ENCODE assay signal across 8 mouse cellular contexts in genomic region chr1:74506471-74506881, GRCm38 (mm10). TPM values are rescaled to one million over a fixed set of nuclear protein-coding genes. Genes with fewer than 3 reads are reported as not detected.
DNase-seq lines count a peak whose midpoint lies in the region; ATAC-seq and TF ChIP-seq lines count a peak whose summit lies in the region.

No protein-coding gene starts in this region.

- H3K36me3 ChIP-seq in testis, adult 2 months (ENCODE audit: control insufficient read depth, insufficient read depth, low read length): no peaks in the 10 kb centered on the region
- H3K36me3 ChIP-seq in forebrain, embryonic 11.5 days (ENCODE audit: control insufficient read depth, insufficient read depth, low read length): no peaks in the 10 kb centered on the region
- no peaks in the 10 kb centered on the region for H3K36me3 ChIP-seq in intestine, embryonic 16.5 days (ENCODE audit: control insufficient read depth, insufficient read depth, low read length)

- peak; percentile 57 for ATAC-seq in forebrain, embryonic 11.5 days (replicated peaks; ENCODE audit: low FRiP score)
- ATAC-seq in intestine, embryonic 16.5 days: peak; percentile 22
- ATAC-seq in megakaryocyte, adult 5-6 weeks (ENCODE audit: poor library complexity, severe bottlenecking): 0 out of 2 replicates have a peak, but pooled peaks have one; percentile 7

- peak overlapping the region; percentile 97 for H3K4me3 ChIP-seq in testis, adult 2 months (ENCODE audit: control insufficient read depth, low read depth, low read length)
- peak overlapping the region; percentile 79 for H3K4me3 ChIP-seq in forebrain, embryonic 11.5 days (ENCODE audit: low read depth, low read length)
- peak overlapping the region; percentile 69 for H3K4me3 ChIP-seq in intestine, embryonic 16.5 days (ENCODE audit: low read length)

- TF ChIP-seq POLR2A in testis, adult 2 months (IDR thresholded peaks at IDR 0.05; ENCODE audit: control insufficient read depth, low read depth, low read length): peak; percentile 68

- no peak; the same call in 1 of the 2 replicates for TF ChIP-seq CTCF in testis, adult 2 months (IDR thresholded peaks at IDR 0.05; ENCODE audit: control insufficient read depth, insufficient read depth, insufficient replicate concordance, low read depth, low read length)

- DNase-seq in adrenal gland, adult 2 months: peak; percentile 72
- DNase-seq in adrenal gland, adult 8-10 months: no peak
- DNase-seq in testis, postnatal 14 days (ENCODE audit: low spot score): no peak
- DNase-seq in forebrain, embryonic 11.5 days (ENCODE audit: low spot score): peak; percentile 93
- DNase-seq in spleen, postnatal 4 days (ENCODE audit: low spot score in 2 of 2): peak; percentile 65 to 83

- no peaks in the 10 kb centered on the region; the same call in 1 of the 2 replicates for H3K4me1 ChIP-seq in testis, adult 2 months (ENCODE audit: control insufficient read depth, insufficient read depth, low read length)
- peaks cover 8% of the 10 kb centered on the region; the same call in 1 of the 2 replicates for H3K4me1 ChIP-seq in forebrain, embryonic 11.5 days (replicated peaks; ENCODE audit: control insufficient read depth, insufficient read depth, low read length)
- H3K4me1 ChIP-seq in intestine, embryonic 16.5 days (ENCODE audit: control insufficient read depth, insufficient read depth, low read length): peaks cover 9% of the 10 kb centered on the region

- no peaks in the 10 kb centered on the region for H3K9me3 ChIP-seq in forebrain, embryonic 11.5 days (ENCODE audit: control insufficient read depth, low read length)
- no peaks in the 10 kb centered on the region for H3K9me3 ChIP-seq in intestine, embryonic 16.5 days (ENCODE audit: control insufficient read depth, low read length)

- H3K4me2 ChIP-seq in forebrain, embryonic 11.5 days (ENCODE audit: low read depth, low read length, severe bottlenecking): peak overlapping the region; percentile 85
- H3K4me2 ChIP-seq in intestine, embryonic 16.5 days (ENCODE audit: low read depth, low read length): peak overlapping the region; percentile 89

- no peaks in the 10 kb centered on the region for H3K27me3 ChIP-seq in testis, adult 2 months (ENCODE audit: control insufficient read depth, insufficient read depth, low read length)
- H3K27me3 ChIP-seq in forebrain, embryonic 11.5 days (ENCODE audit: control insufficient read depth, insufficient read depth, low read length): no peaks in the 10 kb centered on the region
- H3K27me3 ChIP-seq in intestine, embryonic 16.5 days (replicated peaks; ENCODE audit: control insufficient read depth, insufficient read depth, low read length): no peaks in the 10 kb centered on the region

- WGBS in forebrain, embryonic 11.5 days: under 1% methylated on average over 34 of the region's 34 CpGs
- WGBS in intestine, embryonic 16.5 days: under 1% methylated on average over 33 of the region's 34 CpGs

- peak overlapping the region; percentile 92 for H3K9ac ChIP-seq in forebrain, embryonic 11.5 days (ENCODE audit: low read length)
- peak overlapping the region; percentile 89 for H3K9ac ChIP-seq in intestine, embryonic 16.5 days (ENCODE audit: low read depth, low read length)

- peak overlapping the region; percentile 99 for H3K27ac ChIP-seq in testis, adult 2 months (ENCODE audit: control insufficient read depth, insufficient read depth, low read depth, low read length)
- peak overlapping the region; percentile 94 for H3K27ac ChIP-seq in forebrain, embryonic 11.5 days (ENCODE audit: low read depth, low read length)
- H3K27ac ChIP-seq in intestine, embryonic 16.5 days (ENCODE audit: low read length): peak overlapping the region; percentile 81

RNA-seq across cellular contexts. Expression of gene Cnot9, which starts 0.6 kb away (rescaled TPM):
- total RNA-seq in adrenal gland, adult 2 months (2021): 10 to 100 TPM; 24.0 to 26.7 TPM
- polyA plus RNA-seq in adrenal gland, adult 2 months (2012; rRNA removed): 8.4 and 10.1 TPM in 2 replicates
- 10 to 100 TPM; 27.1 to 29.4 (median 28.1) TPM for total RNA-seq in adrenal gland, adult 8-10 months (2022)
- 22.4 and 26.6 TPM in 2 replicates for polyA plus RNA-seq in testis, adult 2 months (2012; rRNA removed)
- 98.2 and 99.2 TPM in 2 replicates for polyA plus RNA-seq in forebrain, embryonic 11.5 days (2014; fragmentation: Nextera tagmentation; extraction: Ambion mirVana)
- polyA plus RNA-seq in intestine, embryonic 16.5 days (2015; fragmentation: Nextera tagmentation; extraction: Ambion mirVana): 51.5 and 52.1 TPM in 2 replicates
- total RNA-seq in megakaryocyte, adult 5-6 weeks (2015): 36.8 and 40.0 TPM in 2 replicates
- 58.0 and 71.2 TPM in 2 replicates for total RNA-seq in megakaryocyte, adult 5-6 weeks (2017)

RNA-seq across cellular contexts. Expression of gene Plcd4, which starts 36.2 kb away (rescaled TPM):
- under 1 TPM; 0.37 to 0.79 TPM for total RNA-seq in adrenal gland, adult 2 months (2021)
- 0.07 and 0.11 TPM in 2 replicates for polyA plus RNA-seq in adrenal gland, adult 2 months (2012; rRNA removed)
- total RNA-seq in adrenal gland, adult 8-10 months (2022): 1 to 10 TPM; 1.1 to 2.1 (median 1.5) TPM
- polyA plus RNA-seq in testis, adult 2 months (2012; rRNA removed): 69.7 and 84.0 TPM in 2 replicates
- polyA plus RNA-seq in forebrain, embryonic 11.5 days (2014; fragmentation: Nextera tagmentation; extraction: Ambion mirVana): 0.41 and 0.75 TPM in 2 replicates
- 0.10 and 0.29 TPM in 2 replicates for polyA plus RNA-seq in intestine, embryonic 16.5 days (2015; fragmentation: Nextera tagmentation; extraction: Ambion mirVana)
- total RNA-seq in megakaryocyte, adult 5-6 weeks (2015): not detected in 2 replicates
- total RNA-seq in megakaryocyte, adult 5-6 weeks (2017): not detected in 2 replicates

RNA-seq across cellular contexts. Expression of gene Usp37, which starts 37.6 kb away (rescaled TPM):
- total RNA-seq in adrenal gland, adult 2 months (2021): 10 to 100 TPM; 13.3 to 15.0 TPM
- polyA plus RNA-seq in adrenal gland, adult 2 months (2012; rRNA removed): 2.5 and 4.3 TPM in 2 replicates
- 10 to 100 TPM; 14.1 to 23.0 (median 17.8) TPM for total RNA-seq in adrenal gland, adult 8-10 months (2022)
- polyA plus RNA-seq in testis, adult 2 months (2012; rRNA removed): 23.7 and 23.8 TPM in 2 replicates
- polyA plus RNA-seq in forebrain, embryonic 11.5 days (2014; fragmentation: Nextera tagmentation; extraction: Ambion mirVana): 50.2 and 54.2 TPM in 2 replicates
- 20.3 and 20.9 TPM in 2 replicates for polyA plus RNA-seq in intestine, embryonic 16.5 days (2015; fragmentation: Nextera tagmentation; extraction: Ambion mirVana)
- total RNA-seq in megakaryocyte, adult 5-6 weeks (2015): 14.7 and 18.0 TPM in 2 replicates
- 23.0 and 26.4 TPM in 2 replicates for total RNA-seq in megakaryocyte, adult 5-6 weeks (2017)

Comparison
In these comparisons a context has a peak if more than half of its experiments do, and no peak if none do; other contexts are left out.
1. DNase-seq: peak in adrenal gland, adult 2 months (single experiment), forebrain, embryonic 11.5 days (single experiment) and spleen, postnatal 4 days (2 of 2); none in adrenal gland, adult 8-10 months (single experiment) and testis, postnatal 14 days (single experiment).
2. ATAC-seq: peak in every context shown above with its lines; median percentile 57 in forebrain, embryonic 11.5 days; 22 in intestine, embryonic 16.5 days; 7 in megakaryocyte, adult 5-6 weeks.
3. RNA of gene Plcd4, which starts 36.2 kb away (polyA plus RNA-seq): 69.7 to 84.0 TPM in testis, adult 2 months; 0.41 to 0.75 TPM in forebrain, embryonic 11.5 days, 0.10 to 0.29 TPM in intestine, embryonic 16.5 days and 0.07 to 0.11 TPM in adrenal gland, adult 2 months; every median in the first group is over 10 times any median in the second.
4. Peak in every context shown above with its lines, with median percentiles within 50 percentile points of each other: H3K27ac ChIP-seq and H3K4me3 ChIP-seq.